8 mouse cellular contexts compared by ENCODE assay signal in genomic region chr1:130462084-130462861, GRCm38 (mm10). TPM values are rescaled to one million over a fixed set of nuclear protein-coding genes. Genes with fewer than 3 reads are reported as not detected.
DNase-seq lines count a peak whose midpoint lies in the region; ATAC-seq and TF ChIP-seq lines count a peak whose summit lies in the region.

Gene Cd55, minus strand, starts transcription at chr1:130462744.

- peak; percentile 93 for DNase-seq in MEL (ENCODE audit: low read depth, low spot score)
- peak; percentile 59 for DNase-seq in cerebellum, adult 8-10 months
- peak; percentile 77 for DNase-seq in forelimb bud, embryonic 11.5 days (ENCODE audit: low read depth, low spot score)
- DNase-seq in layer of hippocampus, adult 9-10 months (ENCODE audit: low spot score): peak; percentile 59
- DNase-seq in ovary, postnatal 14 days (ENCODE audit: low spot score): peak; percentile 73
- peak; percentile 90 for DNase-seq in thymus, postnatal 14 days

- H3K4me1 ChIP-seq in MEL (ENCODE audit: control insufficient read depth in 1 of 2, insufficient read depth in 2 of 2, low read length in 2 of 2): peaks cover 0 to 9% of the 10 kb centered on the region in 2 experiments; a peak in 2 of 4 replicates
- H3K4me1 ChIP-seq in lung, embryonic 16.5 days (replicated peaks; ENCODE audit: control insufficient read depth, insufficient read depth, low read length): peaks cover 3% of the 10 kb centered on the region; the same call in 1 of the 2 replicates

- H3K27ac ChIP-seq in MEL (ENCODE audit: control insufficient read depth, low read depth, low read length): peak within 1 kb of the TSS; percentile 33
- H3K27ac ChIP-seq in lung, embryonic 16.5 days (ENCODE audit: low read length): peak within 1 kb of the TSS; percentile 82

- H3K9me3 ChIP-seq in MEL (replicated peaks; ENCODE audit: insufficient read depth, low read length): no peaks in the 10 kb centered on the region
- H3K9me3 ChIP-seq in lung, embryonic 16.5 days (ENCODE audit: control insufficient read depth, low read length): no peaks in the 10 kb centered on the region

- peaks cover 2 to 25% of the 10 kb centered on the region in 2 experiments for H3K36me3 ChIP-seq in MEL (ENCODE audit: control insufficient read depth in 1 of 2, insufficient read depth in 2 of 2, low read length in 2 of 2)
- H3K36me3 ChIP-seq in lung, embryonic 16.5 days (ENCODE audit: control insufficient read depth, insufficient read depth, low read length): no peaks in the 10 kb centered on the region

- peak within 1 kb of the TSS; percentile 78 to 81 for H3K4me3 ChIP-seq in MEL (ENCODE audit: control insufficient read depth in 1 of 2, insufficient read depth in 1 of 2, low read depth in 2 of 2, low read length in 2 of 2)
- peak within 1 kb of the TSS; percentile 75 for H3K4me3 ChIP-seq in lung, embryonic 16.5 days (ENCODE audit: low read length)

- peaks cover 3% of the 10 kb centered on the region for H3K79me2 ChIP-seq in MEL (ENCODE audit: control insufficient read depth, insufficient read depth, low read length, poor library complexity)

- peak within 1 kb of the TSS; percentile 86 for H3K4me2 ChIP-seq in lung, embryonic 16.5 days (ENCODE audit: low read depth, low read length)

- no peaks in the 10 kb centered on the region for H3K27me3 ChIP-seq in MEL (ENCODE audit: control insufficient read depth in 1 of 2, insufficient read depth in 2 of 2, low read length in 2 of 2)
- H3K27me3 ChIP-seq in lung, embryonic 16.5 days (ENCODE audit: control insufficient read depth, insufficient read depth, low read depth, low read length): no peaks in the 10 kb centered on the region

- under 1% methylated on average over 44 of the region's 45 CpGs for WGBS in lung, embryonic 16.5 days

- peak; percentile 91 to 96 for ATAC-seq in hematopoietic stem cell, adult 5-6 weeks (replicated peaks in 1 of 2; ENCODE audit: insufficient read depth in 1 of 2, low FRiP score in 2 of 2, low TSS enrichment in 1 of 2, low read depth in 1 of 2, poor library complexity in 2 of 2, severe bottlenecking in 2 of 2)
- ATAC-seq in lung, embryonic 16.5 days (ENCODE audit: low read depth): peak; percentile 92

- peak; percentile 56 to 94 (median 79) for TF ChIP-seq CTCF in MEL (IDR thresholded peaks at IDR 0.05 in 2 of 3, conservative IDR thresholded peaks at IDR 0.05 in 1 of 3; ENCODE audit: control insufficient read depth in 1 of 3, insufficient read depth in 1 of 3, low read depth in 2 of 3, low read length in 3 of 3, poor library complexity in 1 of 3, severe bottlenecking in 1 of 3)

- peak; percentile 43 to 51; a peak in 3 of 4 replicates for TF ChIP-seq POLR2A in MEL (IDR thresholded peaks at IDR 0.05; ENCODE audit: control insufficient read depth in 1 of 2, insufficient read depth in 1 of 2, low read depth in 1 of 2, low read length in 2 of 2, poor library complexity in 1 of 2)

- TF ChIP-seq EP300 in MEL (IDR thresholded peaks at IDR 0.05; ENCODE audit: low read depth in 1 of 2, low read length in 2 of 2): no peak

- peak; percentile 22 for TF ChIP-seq RAD21 in MEL (IDR thresholded peaks at IDR 0.05; ENCODE audit: low read depth, low read length)

- peak within 1 kb of the TSS; percentile 85 for H3K9ac ChIP-seq in MEL (ENCODE audit: control insufficient read depth, low read depth, low read length, poor library complexity, severe bottlenecking)
- peak within 1 kb of the TSS; percentile 76 for H3K9ac ChIP-seq in lung, embryonic 16.5 days (ENCODE audit: low read length)

TF ChIP-seq in MEL, 35 proteins besides CTCF, POLR2A, EP300 and RAD21:
- TF ChIP-seq SMC3 (IDR thresholded peaks at IDR 0.05; ENCODE audit: low read depth, low read length): peak; percentile 56
- TF ChIP-seq POLR2AphosphoS5 (IDR thresholded peaks at IDR 0.05; ENCODE audit: borderline replicate concordance, low read depth, low read length): no peak
- TF ChIP-seq UBTF (IDR thresholded peaks at IDR 0.05; ENCODE audit: borderline replicate concordance, insufficient read depth, low read depth, low read length): peak; percentile 94; the same call in 1 of the 2 replicates
- TF ChIP-seq MXI1 (IDR thresholded peaks at IDR 0.05; ENCODE audit: low read depth, low read length): peak; percentile 58
- peak; percentile 63 for TF ChIP-seq SIN3A (IDR thresholded peaks at IDR 0.05; ENCODE audit: low read length)
- TF ChIP-seq USF2 (IDR thresholded peaks at IDR 0.05; ENCODE audit: borderline replicate concordance in 1 of 2, insufficient read depth in 1 of 2, low read depth in 1 of 2, low read length in 2 of 2): no peak
- TF ChIP-seq TBP (IDR thresholded peaks at IDR 0.05; ENCODE audit: low read depth, low read length): peak; percentile 40; the same call in 1 of the 2 replicates
- TF ChIP-seq TCF12 (IDR thresholded peaks at IDR 0.05; ENCODE audit: low read depth, low read length): peak; percentile 51; the same call in 1 of the 2 replicates
- TF ChIP-seq MAZ (IDR thresholded peaks at IDR 0.05; ENCODE audit: low read depth, low read length): peak; percentile 66
- peak; percentile 53 for TF ChIP-seq GATA1 (IDR thresholded peaks at IDR 0.05; ENCODE audit: low read depth, low read length)
- TF ChIP-seq RCOR1 (IDR thresholded peaks at IDR 0.05; ENCODE audit: low read depth, low read length): no peak
- TF ChIP-seq NRF1 (IDR thresholded peaks at IDR 0.05; ENCODE audit: insufficient read depth, low read depth, low read length, poor library complexity, severe bottlenecking): peak; percentile 67
- 0 out of 2 replicates have a peak, but pooled peaks have one; percentile 47 for TF ChIP-seq ZMIZ1 (IDR thresholded peaks at IDR 0.05; ENCODE audit: low read depth, low read length)
- TF ChIP-seq MEF2A (IDR thresholded peaks at IDR 0.05; ENCODE audit: extremely low read depth, insufficient replicate concordance, low read depth, low read length, poor library complexity, severe bottlenecking): no peak

RNA-seq across cellular contexts. Expression of gene Cd55, which starts in this region (rescaled TPM):
- total RNA-seq in MEL (2012; rRNA removed): 18.3 and 20.2 TPM in 2 replicates
- 10 to 100 TPM in 1 of 2 experiments, not detected in 1; 12.8 TPM for polyA plus RNA-seq in MEL (2012; ENCODE audit: insufficient read depth in 1 of 2, insufficient read length in 2 of 2, low read depth in 1 of 2, low replicate concordance in 2 of 2, missing spikeins in 1 of 2)
- 13.3 and 22.6 TPM in 2 replicates for total RNA-seq in hematopoietic stem cell, adult 5-6 weeks (2017)
- 25.9 and 26.3 TPM in 2 replicates for polyA plus RNA-seq in lung, embryonic 16.5 days (2015; fragmentation: Nextera tagmentation; extraction: Ambion mirVana)

Comparison
In these comparisons a context has a peak if more than half of its experiments do, and no peak if none do; other contexts are left out.
1. Peak in every context shown above with its lines: DNase-seq, ATAC-seq, H3K4me3 ChIP-seq and H3K27ac ChIP-seq.